Mouse (Mus musculus) small intestine, adult 2 months (tissue): ENCODE data around the gene Elavl3.

Experiments used
- CTCF ChIP-seq: fragments of 200-500 bp; IDR thresholded peaks from 2 replicates; pipeline ENCODE4 v1.5.1; 2012; ENCODE audit warnings: low read depth, mild to moderate bottlenecking, control low read depth, inconsistent platforms, low read length, moderate library complexity, mixed read lengths; ENCODE audit not compliant: insufficient replicate concordance, insufficient read length; ENCODE audit errors: extremely low read depth
- POLR2A ChIP-seq: fragments of 200-500 bp; IDR thresholded peaks from 2 replicates; pipeline ENCODE4 v1.6.1; 2012; ENCODE audit warnings: low read depth, mild to moderate bottlenecking, control low read depth, inconsistent platforms, low read length, moderate library complexity

GRCm38 (mm10) chr9:21988421-21989101 lies 63.3 kb downstream of the Elavl3 start:
- TF ChIP-seq POLR2A (no peak; the same call in 1 of the 2 replicates), CTCF (no peak)
